Mouse (Mus musculus): ENCODE results near the gene Xpnpep1. TPM values are rescaled to one million over a fixed set of nuclear protein-coding genes. Genes with fewer than 3 reads are reported as not detected.

The Xpnpep1 gene
- polyA plus RNA-seq, 1 experiment from 2014 or later = 148 TPM

GRCm38 (mm10) chr19:53032647-53033046, 7.4 kb downstream of the Xpnpep1 start:
- DNase-seq (ENCODE audit: low spot score) (no peak), ATAC-seq (ENCODE audit: low read depth) (no peak)
- H3K27ac ChIP-seq (replicated peaks; ENCODE audit: low read depth, low read length) = no peak overlapping the region
- H3K9ac ChIP-seq (ENCODE audit: low read depth, low read length) = no peak overlapping the region
- no peak overlapping the region for H3K4me3 ChIP-seq (ENCODE audit: low read depth, low read length)
- no peaks in the 10 kb centered on the region for H3K9me3 ChIP-seq (ENCODE audit: control insufficient read depth, low read length)
- no peak overlapping the region for H3K4me2 ChIP-seq (ENCODE audit: low read depth, low read length)
- H3K27me3 ChIP-seq (replicated peaks; ENCODE audit: control insufficient read depth, insufficient read depth, low read length) = no peaks in the 10 kb centered on the region
- 85% methylated on average over 3 of the region's 3 CpGs for WGBS
- H3K4me1 ChIP-seq (ENCODE audit: control insufficient read depth, insufficient read depth, low read length) = peaks cover 8% of the 10 kb centered on the region
- H3K36me3 ChIP-seq (ENCODE audit: control insufficient read depth, insufficient read depth, low read length) = peaks cover 18% of the 10 kb centered on the region

- H3K36me3 ChIP-seq (ENCODE audit: control insufficient read depth, insufficient read depth, low read length) = peaks cover 18% of the 10 kb centered on the region
- DNase-seq (ENCODE audit: low spot score) = no peak
- 68% methylated on average over 8 of the region's 8 CpGs for WGBS
- H3K27me3 ChIP-seq (replicated peaks; ENCODE audit: control insufficient read depth, insufficient read depth, low read length) = no peaks in the 10 kb centered on the region
- H3K4me1 ChIP-seq (ENCODE audit: control insufficient read depth, insufficient read depth, low read length) = 0 out of 2 replicates have a peak, but pooled peaks cover 1% of the 10 kb centered on the region
- no peak overlapping the region for H3K27ac ChIP-seq (replicated peaks; ENCODE audit: low read depth, low read length)
- no peaks in the 10 kb centered on the region for H3K9me3 ChIP-seq (ENCODE audit: control insufficient read depth, low read length)
- no peak overlapping the region for H3K4me3 ChIP-seq (ENCODE audit: low read depth, low read length)
- H3K9ac ChIP-seq (ENCODE audit: low read depth, low read length) = no peak overlapping the region
- H3K4me2 ChIP-seq (ENCODE audit: low read depth, low read length) = no peak overlapping the region
- ATAC-seq (ENCODE audit: low read depth) = no peak
These were observed 8.1 kb downstream of the Xpnpep1 start for GRCm38 (mm10) chr19:53031957-53032371.

GRCm38 (mm10) chr19:53030279-53030678, 9.7 kb downstream of the Xpnpep1 start:
- Histone ChIP-seq H3K4me1 (ENCODE audit: control insufficient read depth, insufficient read depth, low read length) (no peaks in the 10 kb centered on the region), H3K9ac (ENCODE audit: low read depth, low read length) (no peak overlapping the region), H3K36me3 (ENCODE audit: control insufficient read depth, insufficient read depth, low read length) (peaks cover 25% of the 10 kb centered on the region), H3K9me3 (ENCODE audit: control insufficient read depth, low read length) (no peaks in the 10 kb centered on the region), H3K27ac (replicated peaks; ENCODE audit: low read depth, low read length) (no peak overlapping the region), H3K4me2 (ENCODE audit: low read depth, low read length) (no peak overlapping the region), H3K27me3 (replicated peaks; ENCODE audit: control insufficient read depth, insufficient read depth, low read length) (no peaks in the 10 kb centered on the region), H3K4me3 (ENCODE audit: low read depth, low read length) (no peak overlapping the region)
- ATAC-seq (ENCODE audit: low read depth) (no peak), DNase-seq (ENCODE audit: low spot score) (no peak)
- WGBS = 89% methylated on average over 6 of the region's 6 CpGs

- Histone ChIP-seq H3K36me3 (ENCODE audit: control insufficient read depth, insufficient read depth, low read length) (peaks cover 31% of the 10 kb centered on the region), H3K27ac (replicated peaks; ENCODE audit: low read depth, low read length) (no peak overlapping the region), H3K4me2 (ENCODE audit: low read depth, low read length) (no peak overlapping the region), H3K9ac (ENCODE audit: low read depth, low read length) (no peak overlapping the region), H3K27me3 (replicated peaks; ENCODE audit: control insufficient read depth, insufficient read depth, low read length) (no peaks in the 10 kb centered on the region), H3K9me3 (ENCODE audit: control insufficient read depth, low read length) (no peaks in the 10 kb centered on the region), H3K4me3 (ENCODE audit: low read depth, low read length) (no peak overlapping the region), H3K4me1 (ENCODE audit: control insufficient read depth, insufficient read depth, low read length) (no peaks in the 10 kb centered on the region)
- 94% methylated on average over 5 of the region's 5 CpGs for WGBS
- ATAC-seq (ENCODE audit: low read depth) = no peak
- DNase-seq (ENCODE audit: low spot score) = no peak
These were observed 10.3 kb downstream of the Xpnpep1 start for GRCm38 (mm10) chr19:53029686-53030085.

- H3K4me2 ChIP-seq (ENCODE audit: low read depth, low read length) = no peak overlapping the region
- ATAC-seq (ENCODE audit: low read depth) (no peak), DNase-seq (ENCODE audit: low spot score) (no peak)
- H3K9me3 ChIP-seq (ENCODE audit: control insufficient read depth, low read length) = no peaks in the 10 kb centered on the region
- H3K27me3 ChIP-seq (replicated peaks; ENCODE audit: control insufficient read depth, insufficient read depth, low read length) = no peaks in the 10 kb centered on the region
- peaks cover 37% of the 10 kb centered on the region for H3K36me3 ChIP-seq (ENCODE audit: control insufficient read depth, insufficient read depth, low read length)
- no peak overlapping the region for H3K4me3 ChIP-seq (ENCODE audit: low read depth, low read length)
- 84% methylated on average over 7 of the region's 7 CpGs for WGBS
- H3K4me1 ChIP-seq (ENCODE audit: control insufficient read depth, insufficient read depth, low read length) = no peaks in the 10 kb centered on the region
- H3K9ac ChIP-seq (ENCODE audit: low read depth, low read length) = no peak overlapping the region
- H3K27ac ChIP-seq (replicated peaks; ENCODE audit: low read depth, low read length) = no peak overlapping the region
These were observed 11.0 kb downstream of the Xpnpep1 start for GRCm38 (mm10) chr19:53029045-53029444.

- WGBS = 90% methylated on average over 12 of the region's 12 CpGs
- Histone ChIP-seq H3K27ac (replicated peaks; ENCODE audit: low read depth, low read length) (no peak overlapping the region), H3K9me3 (ENCODE audit: control insufficient read depth, low read length) (no peaks in the 10 kb centered on the region), H3K27me3 (replicated peaks; ENCODE audit: control insufficient read depth, insufficient read depth, low read length) (no peaks in the 10 kb centered on the region), H3K9ac (ENCODE audit: low read depth, low read length) (no peak overlapping the region), H3K4me2 (ENCODE audit: low read depth, low read length) (no peak overlapping the region), H3K4me3 (ENCODE audit: low read depth, low read length) (no peak overlapping the region), H3K4me1 (ENCODE audit: control insufficient read depth, insufficient read depth, low read length) (no peaks in the 10 kb centered on the region), H3K36me3 (ENCODE audit: control insufficient read depth, insufficient read depth, low read length) (peaks cover 45% of the 10 kb centered on the region)
- ATAC-seq (ENCODE audit: low read depth) = no peak
- DNase-seq (ENCODE audit: low spot score) = no peak
These were observed 11.8 kb downstream of the Xpnpep1 start for GRCm38 (mm10) chr19:53028216-53028615.

GRCm38 (mm10) chr19:53023189-53023588, 16.8 kb downstream of the Xpnpep1 start:
- no peak for ATAC-seq (ENCODE audit: low read depth)
- peaks cover 42% of the 10 kb centered on the region for H3K36me3 ChIP-seq (ENCODE audit: control insufficient read depth, insufficient read depth, low read length)

GRCm38 (mm10) chr19:53022037-53022614, 17.9 kb downstream of the Xpnpep1 start:
- H3K4me3 ChIP-seq (ENCODE audit: low read depth, low read length) = no peak overlapping the region
- H3K9me3 ChIP-seq (ENCODE audit: control insufficient read depth, low read length) = no peaks in the 10 kb centered on the region
- no peak overlapping the region for H3K4me2 ChIP-seq (ENCODE audit: low read depth, low read length)
- DNase-seq (ENCODE audit: low spot score) = no peak
- H3K9ac ChIP-seq (ENCODE audit: low read depth, low read length) = no peak overlapping the region
- H3K4me1 ChIP-seq (ENCODE audit: control insufficient read depth, insufficient read depth, low read length) = 0 out of 2 replicates have a peak, but pooled peaks cover 2% of the 10 kb centered on the region
- ATAC-seq (ENCODE audit: low read depth) = no peak
- peaks cover 42% of the 10 kb centered on the region for H3K36me3 ChIP-seq (ENCODE audit: control insufficient read depth, insufficient read depth, low read length)
- no peaks in the 10 kb centered on the region for H3K27me3 ChIP-seq (replicated peaks; ENCODE audit: control insufficient read depth, insufficient read depth, low read length)
- 83% methylated on average over 8 of the region's 8 CpGs for WGBS
- no peak overlapping the region for H3K27ac ChIP-seq (replicated peaks; ENCODE audit: low read depth, low read length)

More at GRCm38 (mm10) chr19:53023189-53023588, 16.8 kb downstream of the Xpnpep1 start:
- Histone ChIP-seq H3K4me1 (ENCODE audit: control insufficient read depth, insufficient read depth, low read length) (0 out of 2 replicates have a peak, but pooled peaks cover 2% of the 10 kb centered on the region), H3K9me3 (ENCODE audit: control insufficient read depth, low read length) (no peaks in the 10 kb centered on the region), H3K4me3 (ENCODE audit: low read depth, low read length) (no peak overlapping the region), H3K9ac (ENCODE audit: low read depth, low read length) (no peak overlapping the region), H3K27ac (replicated peaks; ENCODE audit: low read depth, low read length) (no peak overlapping the region), H3K27me3 (replicated peaks; ENCODE audit: control insufficient read depth, insufficient read depth, low read length) (no peaks in the 10 kb centered on the region), H3K4me2 (ENCODE audit: low read depth, low read length) (no peak overlapping the region)
- WGBS = 74% methylated on average over 8 of the region's 10 CpGs
- DNase-seq (ENCODE audit: low spot score) = no peak

GRCm38 (mm10) chr19:53021537-53021936, 18.5 kb downstream of the Xpnpep1 start:
- ATAC-seq (ENCODE audit: low read depth) (no peak), DNase-seq (ENCODE audit: low spot score) (no peak)
- H3K27ac ChIP-seq (replicated peaks; ENCODE audit: low read depth, low read length) = no peak overlapping the region
- H3K36me3 ChIP-seq (ENCODE audit: control insufficient read depth, insufficient read depth, low read length) = peaks cover 42% of the 10 kb centered on the region
- no peaks in the 10 kb centered on the region for H3K9me3 ChIP-seq (ENCODE audit: control insufficient read depth, low read length)
- H3K4me3 ChIP-seq (ENCODE audit: low read depth, low read length) = no peak overlapping the region
- 0 out of 2 replicates have a peak, but pooled peaks cover 2% of the 10 kb centered on the region for H3K4me1 ChIP-seq (ENCODE audit: control insufficient read depth, insufficient read depth, low read length)
- H3K9ac ChIP-seq (ENCODE audit: low read depth, low read length) = no peak overlapping the region
- H3K4me2 ChIP-seq (ENCODE audit: low read depth, low read length) = no peak overlapping the region
- no peaks in the 10 kb centered on the region for H3K27me3 ChIP-seq (replicated peaks; ENCODE audit: control insufficient read depth, insufficient read depth, low read length)
- 66% methylated on average over 10 of the region's 10 CpGs for WGBS

Measured in embryonic facial prominence, embryonic 14.5 days (tissue).